Mouse (Mus musculus): ENCODE data around the gene AL732309.1.
"Not testable (repeated sequence)": the region's sequence is repeated elsewhere in the genome, so short reads cannot be mapped to it uniquely, and the experiment has no call there.

Gene AL732309.1

GRCm38 (mm10) chr2:25267241-25267640, 20.6 kb upstream of the AL732309.1 start:
- no peak for DNase-seq

- DNase-seq, result peak in 1 of 2 experiments; percentile 71
These were observed 20.1 kb upstream of the AL732309.1 start for GRCm38 (mm10) chr2:25266720-25267119.

- DNase-seq, result peak; percentile 45 to 50
These were observed 19.4 kb upstream of the AL732309.1 start for GRCm38 (mm10) chr2:25265897-25266656.

- no peak for DNase-seq
These were observed 18.2 kb upstream of the AL732309.1 start for GRCm38 (mm10) chr2:25264851-25265250.

- no peak for DNase-seq
These were observed 17.6 kb upstream of the AL732309.1 start for GRCm38 (mm10) chr2:25264286-25264660.

- no peak for DNase-seq
These were observed 17.1 kb upstream of the AL732309.1 start for GRCm38 (mm10) chr2:25263623-25264285.

- DNase-seq, result peak in 1 of 2 experiments; percentile 33
These were observed 16.3 kb upstream of the AL732309.1 start for GRCm38 (mm10) chr2:25262795-25263622.

- peak; percentile 96 to 98 for DNase-seq
These were observed 15.7 kb upstream of the AL732309.1 start, which contains the start of gene Tprn for GRCm38 (mm10) chr2:25262291-25262767. Gene Tprn, plus strand, starts transcription at chr2:25262618.

GRCm38 (mm10) chr2:25261870-25262269, 15.2 kb upstream of the AL732309.1 start:
- no peak for DNase-seq

GRCm38 (mm10) chr2:25258887-25259286, 12.2 kb upstream of the AL732309.1 start:
- no peak for DNase-seq

GRCm38 (mm10) chr2:25257250-25257649, 10.6 kb upstream of the AL732309.1 start:
- not testable (repeated sequence) for DNase-seq

- DNase-seq, result peak; percentile 37 to 47
These were observed 9.9 kb upstream of the AL732309.1 start for GRCm38 (mm10) chr2:25256443-25257109.

- DNase-seq, result peak; percentile 84 to 88
These were observed 8.7 kb upstream of the AL732309.1 start, which contains the start of gene Tmem203 for GRCm38 (mm10) chr2:25255284-25255779. Gene Tmem203, plus strand, starts transcription at chr2:25255439.

GRCm38 (mm10) chr2:25252331-25252730, 5.7 kb upstream of the AL732309.1 start:
- peak in 1 of 2 experiments; percentile 27 for DNase-seq

- no peak for DNase-seq
These were observed 2.5 kb downstream of the AL732309.1 start for GRCm38 (mm10) chr2:25244144-25244543.

- DNase-seq, result no peak
These were observed 3.3 kb downstream of the AL732309.1 start for GRCm38 (mm10) chr2:25243342-25243741.

- no peak for DNase-seq
These were observed 4.6 kb downstream of the AL732309.1 start, which contains the start of the genes Rnf208 and Cysrt1 for GRCm38 (mm10) chr2:25242101-25242506. Gene Rnf208, plus strand, starts transcription at chr2:25242255. Gene Cysrt1, minus strand, starts transcription at chr2:25242452.

- no peak for DNase-seq
These were observed 5.3 kb downstream of the AL732309.1 start for GRCm38 (mm10) chr2:25241438-25241775.

GRCm38 (mm10) chr2:25240723-25241437, 5.8 kb downstream of the AL732309.1 start:
- peak; percentile 82 to 88 for DNase-seq

GRCm38 (mm10) chr2:25240310-25240709, 6.4 kb downstream of the AL732309.1 start:
- DNase-seq, result no peak

GRCm38 (mm10) chr2:25239766-25240165, 6.9 kb downstream of the AL732309.1 start:
- DNase-seq, result no peak
